Mouse (Mus musculus) bone marrow macrophage, adult 2 months (primary cell): ENCODE data around the gene Cytip.

Source experiments
- CTCF ChIP-seq: IDR thresholded peaks from 2 replicates; pipeline ENCODE4 v1.5.1; 2012; ENCODE audit warnings: low read depth, mild to moderate bottlenecking, low read length, moderate library complexity
- POLR2A ChIP-seq: IDR thresholded peaks from 2 replicates; pipeline ENCODE4 v1.6.1; 2012; ENCODE audit warnings: mild to moderate bottlenecking, low read depth, low read length, borderline replicate concordance

GRCm38 (mm10) chr2:58158539-58158938, 36.8 kb downstream of the Cytip start:
- TF ChIP-seq CTCF (no peak), POLR2A (no peak)
